Mouse (Mus musculus): ENCODE results near the gene Rpl3.

DNA sequence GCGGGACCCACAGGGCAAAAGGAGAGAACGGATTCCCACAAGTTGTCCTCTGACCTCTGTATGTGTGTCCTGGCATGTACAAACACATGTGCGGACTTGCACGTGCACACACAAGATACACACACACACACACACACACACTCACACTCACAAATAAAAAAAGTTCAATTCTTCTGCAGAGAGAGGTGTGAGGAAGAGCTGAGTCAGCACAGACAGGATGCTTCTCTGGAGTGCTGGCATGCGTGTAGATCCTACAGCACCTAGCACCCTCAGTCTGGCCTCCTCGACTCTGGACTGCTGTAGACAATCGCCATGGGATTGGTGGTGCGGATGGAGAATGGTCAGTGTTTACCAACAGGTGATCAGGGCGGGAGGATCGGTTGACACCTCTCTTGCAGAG, 47.4 kb downstream of the Rpl3 start:
- TF ChIP-seq CTCF (IDR thresholded peaks at IDR 0.05; ENCODE audit: low read depth) (no peak), EP300 (optimal IDR thresholded peaks at IDR 0.05) (no peak)

All from stomach, postnatal 0 days (tissue).